Mouse (Mus musculus): ENCODE measurements around the gene Il17c. TPM values are rescaled to one million over a fixed set of nuclear protein-coding genes. Genes with fewer than 3 reads are reported as not detected.

The Il17c gene
- total RNA-seq, 1 experiment from 2014 or later: not detected

Other genes with a start within 250 kb of the Il17c start
- gene Zfpm1, start 139.9 kb upstream of the Il17c start, total RNA-seq (2017): 7.9 to 23.3 TPM (median 10.3 TPM) in 3 replicates
- gene Trhr2, start 61.3 kb upstream of the Il17c start, total RNA-seq (2017): not detected in 3 replicates
- 57.4 to 76.1 TPM (median 69.7 TPM) in 3 replicates for gene Zc3h18, start 45.4 kb upstream of the Il17c start, total RNA-seq (2017)
- 340 to 389 TPM (median 367 TPM) in 3 replicates for gene Cyba, start 10.9 kb downstream of the Il17c start, total RNA-seq (2017)
- 4.5 to 9.2 TPM (median 8.8 TPM) in 3 replicates for gene Mvd, start 21.4 kb downstream of the Il17c start, total RNA-seq (2017)
- 1.6 TPM in 1 of 3 replicates, not detected in the others for gene Snai3, start 38.7 kb downstream of the Il17c start, total RNA-seq (2017)
- gene Rnf166, start 54.0 kb downstream of the Il17c start, total RNA-seq (2017): 96.0 to 108 TPM (median 106 TPM) in 3 replicates
- gene Ctu2, start 54.1 kb downstream of the Il17c start, total RNA-seq (2017): 10.3 to 24.8 TPM (median 12.1 TPM) in 3 replicates
- 31.7 to 76.2 TPM (median 45.9 TPM) in 3 replicates for gene Piezo1, start 129.3 kb downstream of the Il17c start, total RNA-seq (2017)
- gene Cdt1, start 146.0 kb downstream of the Il17c start, total RNA-seq (2017): 11.1 to 24.4 TPM (median 12.4 TPM) in 3 replicates
- 30.5 to 53.3 TPM (median 49.7 TPM) in 3 replicates for gene Aprt, start 154.9 kb downstream of the Il17c start, total RNA-seq (2017)
- gene Galns, start 189.4 kb downstream of the Il17c start, total RNA-seq (2017): 9.9 to 15.0 TPM (median 12.4 TPM) in 3 replicates
- gene Trappc2l, start 189.6 kb downstream of the Il17c start, total RNA-seq (2017): 19.5 to 35.7 TPM (median 20.3 TPM) in 3 replicates
- not detected in 3 replicates for gene Pabpn1l, start 200.7 kb downstream of the Il17c start, total RNA-seq (2017)